Mouse (Mus musculus) gonadal fat pad, adult 2 months (tissue): ENCODE results near the gene Myo1g. TPM values are rescaled to one million over a fixed set of nuclear protein-coding genes. Genes with fewer than 3 reads are reported as not detected.

Source experiments
- polyA plus RNA-seq: library from polyadenylated mRNA; depleted of rRNA; stranded (reverse); fragments of >200 nt; gene quantifications from 2 replicates; pipeline ENCODE4 v1.2.3, GENCODE M21; 2012; rRNA removed

Gene Myo1g
- polyA plus RNA-seq, 1 experiment = 12.1 TPM

Other genes with a start within 250 kb of the Myo1g start
- 254 and 312 TPM in 2 replicates for gene Tmed4, start 246.1 kb downstream of the Myo1g start, polyA plus RNA-seq
- gene Ogdh, start 229.3 kb downstream of the Myo1g start, polyA plus RNA-seq = 141 and 207 TPM in 2 replicates
- 26.3 and 43.1 TPM in 2 replicates for gene Zmiz2, start 131.9 kb downstream of the Myo1g start, polyA plus RNA-seq
- 875 and 1,261 TPM in 2 replicates for gene Ppia, start 105.5 kb downstream of the Myo1g start, polyA plus RNA-seq
- 40.6 and 43.6 TPM in 2 replicates for gene H2afv, start 76.5 kb downstream of the Myo1g start, polyA plus RNA-seq
- 8.3 and 12.2 TPM in 2 replicates for gene Purb, start 45.0 kb downstream of the Myo1g start, polyA plus RNA-seq
- 82.3 and 84.2 TPM in 2 replicates for gene Ccm2, start 25.9 kb upstream of the Myo1g start, polyA plus RNA-seq
- 2.0 and 3.3 TPM in 2 replicates for gene Nacad, start 85.1 kb upstream of the Myo1g start, polyA plus RNA-seq
- gene Tbrg4, start 105.1 kb upstream of the Myo1g start, polyA plus RNA-seq = 49.1 and 65.2 TPM in 2 replicates
- 0.29 and 0.78 TPM in 2 replicates for gene Wap, start 117.7 kb upstream of the Myo1g start, polyA plus RNA-seq
- 164 and 257 TPM in 2 replicates for gene Ramp3, start 137.6 kb upstream of the Myo1g start, polyA plus RNA-seq